Mouse (Mus musculus) bone marrow, adult 2 months (tissue): Measurements from ENCODE around the gene Tgif1.

Experiments used
- CTCF ChIP-seq: fragments of 200-500 bp; IDR thresholded peaks from 2 replicates; pipeline ENCODE4 v1.5.1; 2011; ENCODE audit warnings: low read length, control low read depth; ENCODE audit not compliant: control insufficient read depth, insufficient read depth
- POLR2A ChIP-seq: fragments of 200-500 bp; IDR thresholded peaks from 2 replicates; pipeline ENCODE4 v1.6.1; 2011; ENCODE audit warnings: low read depth, mild to moderate bottlenecking, control low read depth, low read length, borderline replicate concordance; ENCODE audit not compliant: control insufficient read depth

GRCm38 (mm10) chr17:70894867-70895266 lies 41.5 kb upstream of the Tgif1 start:
- no peak for TF ChIP-seq CTCF
- no peak for TF ChIP-seq POLR2A
